Mouse (Mus musculus) embryo, embryonic 11 days (tissue): ENCODE data around the gene Ddx49.

Experiments
- DNase-seq: peaks from one replicate; pipeline ENCODE4 v3.0.0-alpha.2; 2015

The Ddx49 gene

DNA sequence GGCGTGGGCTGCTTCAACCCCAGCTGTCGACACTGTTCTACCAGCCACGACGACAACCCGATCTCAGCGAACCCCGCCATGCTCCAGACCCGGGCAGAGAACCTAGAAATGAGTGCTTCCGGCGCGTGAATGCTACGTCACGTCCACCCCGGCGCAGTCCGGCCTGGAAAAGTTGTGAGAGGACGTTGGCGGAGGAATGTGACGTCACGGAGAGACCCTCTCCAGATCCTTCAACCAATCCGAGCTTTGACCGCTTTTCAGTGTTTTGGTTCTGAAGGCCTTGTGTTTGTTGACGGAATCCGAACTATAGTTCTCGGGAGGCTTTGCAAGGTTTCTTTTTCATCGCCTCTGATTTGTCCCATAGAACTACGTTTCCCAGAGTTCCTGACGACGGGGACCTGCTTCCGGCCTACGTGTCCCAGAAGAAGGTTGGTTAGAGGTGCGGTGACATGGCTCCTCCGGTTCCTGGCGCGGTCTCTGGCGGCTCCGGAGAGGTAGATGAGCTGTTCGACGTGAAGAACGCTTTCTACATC, at the start of gene Ddx49, which contains the start of gene Cope:
Gene Ddx49, minus strand, starts transcription at position 132 of the 533 bp plus-strand sequence.
Gene Cope, plus strand, starts transcription at position 161 of the 533 bp plus-strand sequence.
- peak; percentile 95 for DNase-seq

DNA sequence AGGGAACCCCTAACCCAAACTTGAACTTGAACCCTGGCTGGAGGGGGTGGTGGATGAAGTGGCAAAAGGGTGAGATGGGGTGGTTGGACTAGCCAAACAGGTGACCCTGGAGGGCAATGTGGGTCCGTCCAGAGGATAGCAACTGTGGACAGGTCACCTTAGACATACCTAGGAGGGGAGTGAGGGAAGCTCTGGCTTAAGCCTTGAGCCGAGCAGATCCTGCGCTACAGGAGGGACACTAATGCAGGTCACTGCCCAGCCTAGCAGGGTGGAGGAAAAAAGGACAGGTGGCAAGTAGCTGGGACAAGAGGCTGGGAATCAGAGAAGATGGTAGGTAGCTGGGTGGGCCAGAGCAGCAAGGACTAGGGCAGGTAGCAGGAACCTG, 49.7 kb upstream of the Ddx49 start:
- DNase-seq: no peak

DNA sequence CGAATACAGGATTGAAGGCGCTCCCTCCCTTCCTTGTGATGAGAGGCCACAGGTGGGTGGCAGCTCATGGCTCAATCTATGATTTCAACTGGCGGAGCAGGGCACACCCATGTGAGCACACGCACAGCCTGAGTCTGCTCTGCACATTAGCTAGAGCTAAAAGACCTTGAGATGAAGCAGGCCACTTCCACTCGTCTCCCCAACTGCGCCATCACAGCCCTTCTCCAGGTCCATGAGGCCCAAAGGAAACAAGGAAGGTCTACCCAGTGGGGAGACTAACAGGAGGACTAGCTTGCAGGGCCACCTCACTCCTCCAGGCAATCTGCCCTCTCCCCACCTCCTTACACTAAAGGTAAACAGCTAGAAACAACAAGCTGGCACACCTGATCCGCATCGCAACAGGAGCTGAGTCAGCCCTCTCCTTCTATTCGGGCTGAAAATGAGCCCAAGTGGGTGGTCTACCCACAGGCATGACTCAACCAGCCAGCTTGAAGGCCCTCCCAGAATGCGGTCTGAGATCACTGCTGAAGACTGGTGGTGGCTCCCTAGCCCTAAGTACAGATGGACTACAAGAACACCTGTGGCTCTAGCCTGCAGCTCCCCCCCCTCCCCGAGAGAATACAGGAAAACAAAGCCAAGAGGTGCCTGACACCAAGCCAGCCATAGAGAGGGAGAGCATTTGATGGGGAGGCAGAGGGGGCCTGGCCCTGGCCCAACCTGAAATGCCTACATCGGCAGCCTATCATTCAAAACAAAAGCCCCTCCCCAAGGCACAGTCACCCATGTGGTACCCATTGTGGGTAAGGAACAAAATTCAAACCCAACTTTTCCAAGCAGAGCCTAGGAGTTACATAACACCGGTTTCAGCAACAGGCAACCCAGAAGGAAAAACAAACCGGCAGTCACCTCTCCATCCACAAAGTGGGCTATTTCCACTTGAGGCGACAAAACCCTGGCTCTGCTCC, 49.0 kb upstream of the Ddx49 start:
- no peak for DNase-seq

DNA sequence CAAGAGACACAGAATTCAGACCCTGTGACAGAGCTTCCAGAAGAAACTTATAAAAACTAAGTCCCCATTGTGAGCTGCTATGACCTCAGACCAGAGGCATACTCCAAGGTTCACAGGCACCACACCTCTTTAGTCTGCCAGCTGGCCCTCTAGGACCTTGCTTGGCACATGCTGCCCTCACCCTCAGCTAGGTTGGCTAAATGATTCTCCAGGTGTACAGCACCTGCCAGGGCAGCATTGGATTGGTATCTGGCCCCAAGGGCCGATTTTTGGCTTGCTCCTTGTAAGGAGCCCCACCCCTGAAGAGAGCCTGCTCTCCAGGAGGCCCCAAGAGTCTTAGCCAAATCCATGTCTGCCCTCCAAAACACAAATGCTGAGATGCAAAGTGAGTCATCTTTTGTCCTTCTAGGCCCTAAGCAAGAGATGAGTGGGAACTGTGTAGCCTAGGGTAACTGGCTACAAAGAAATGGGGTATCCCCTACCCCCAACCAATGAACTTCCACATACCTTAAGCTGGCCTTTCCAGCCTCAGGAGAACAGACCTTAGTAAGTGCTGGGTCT, 45.7 kb upstream of the Ddx49 start:
- DNase-seq: no peak

DNA sequence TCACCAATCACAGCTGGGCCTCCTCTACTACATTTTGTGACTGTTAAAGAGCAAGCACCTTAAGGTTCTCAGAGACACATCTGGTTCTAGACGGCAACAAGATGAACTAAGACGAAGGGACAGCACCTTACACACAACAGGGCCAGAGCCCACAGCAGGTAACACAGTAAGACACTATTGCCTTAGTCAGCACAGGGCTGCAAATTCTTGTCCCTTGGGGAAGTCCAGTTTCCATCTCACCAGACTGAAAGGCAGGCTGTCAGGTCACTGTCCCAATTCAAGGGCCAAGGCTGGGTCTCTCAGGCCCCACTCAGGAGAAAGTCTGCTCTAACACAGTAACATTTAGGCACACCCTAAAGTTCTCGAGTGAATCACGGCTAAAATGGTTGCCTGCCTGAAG, 45.2 kb upstream of the Ddx49 start:
- no peak for DNase-seq

DNA sequence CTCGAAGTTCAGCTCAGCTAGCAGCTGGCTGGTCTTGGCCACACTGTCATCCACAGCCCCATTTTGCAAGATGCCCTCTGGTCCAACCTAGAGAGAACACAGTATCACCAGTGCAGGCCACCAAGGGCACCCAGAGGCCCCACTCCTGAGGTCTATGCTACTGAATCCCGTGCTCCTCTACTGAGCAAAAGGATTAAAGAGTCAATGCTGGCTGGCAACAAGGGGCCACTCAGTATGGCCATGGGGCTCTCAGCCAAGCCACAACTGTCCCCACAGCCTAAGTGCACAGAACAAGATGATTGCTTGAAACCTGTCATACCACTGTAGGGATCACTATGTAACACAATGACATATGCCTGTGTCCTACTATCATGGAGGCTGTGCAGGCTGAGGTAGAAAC, 42.0 kb upstream of the Ddx49 start:
- DNase-seq: no peak

DNA sequence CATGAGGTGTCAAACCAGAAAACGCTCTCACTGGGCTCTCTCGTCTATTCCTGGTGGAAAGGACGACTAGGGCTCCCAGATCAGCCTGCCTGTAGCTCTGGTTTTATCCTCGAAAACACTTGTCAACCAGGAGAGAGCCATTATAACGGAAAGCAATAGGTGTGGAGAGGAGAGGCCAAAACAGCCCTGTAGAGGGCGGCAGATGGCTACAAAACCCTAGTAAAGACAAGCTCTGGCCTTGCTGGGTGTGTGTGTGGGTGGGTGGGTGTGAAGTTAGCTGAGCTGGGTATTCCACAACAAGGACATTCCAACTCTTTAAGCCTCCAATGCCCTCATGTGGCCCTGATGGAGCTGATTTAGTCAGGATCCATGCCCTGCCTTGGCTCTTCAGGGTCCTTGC, 41.4 kb upstream of the Ddx49 start:
- peak; percentile 56 for DNase-seq

DNA sequence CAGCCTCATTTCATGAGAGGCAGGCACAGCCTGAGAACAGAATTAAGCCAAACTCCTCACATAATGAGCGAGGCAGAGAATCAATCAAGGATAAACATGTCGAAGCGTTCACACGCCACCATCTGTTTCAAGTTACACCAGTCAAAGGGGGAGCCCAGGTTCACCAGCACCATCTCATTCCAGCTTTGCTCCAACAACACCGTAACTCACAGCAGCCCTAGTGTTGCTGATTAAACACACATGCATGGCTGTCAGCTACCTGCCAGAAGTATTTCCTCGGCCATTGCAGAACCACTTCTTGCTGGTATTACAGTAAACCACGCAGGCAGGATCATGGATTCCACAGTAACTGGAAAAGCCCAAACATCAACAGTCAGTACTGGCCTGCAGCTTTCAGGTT, 40.8 kb upstream of the Ddx49 start:
- peak; percentile 48 for DNase-seq

DNA sequence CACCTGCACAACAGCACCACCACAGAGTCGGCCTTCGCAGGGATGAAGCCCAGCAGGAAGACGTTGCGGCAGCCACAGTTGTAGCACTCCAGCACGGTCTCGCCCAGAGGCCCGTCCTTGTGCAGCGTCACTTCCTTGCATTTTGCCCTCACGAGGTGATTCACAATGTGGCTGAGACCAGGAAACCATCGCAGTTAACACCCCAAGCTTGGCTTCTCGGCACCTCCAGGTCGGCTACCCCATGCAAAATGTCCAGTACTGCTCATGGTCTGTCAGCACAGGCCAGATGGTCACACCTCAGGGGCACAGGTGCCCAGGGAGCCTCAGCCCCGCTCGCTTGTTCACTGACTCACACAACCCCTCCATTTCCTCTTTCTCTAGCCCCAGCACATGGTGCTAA, 39.7 kb upstream of the Ddx49 start:
- DNase-seq: no peak

DNA sequence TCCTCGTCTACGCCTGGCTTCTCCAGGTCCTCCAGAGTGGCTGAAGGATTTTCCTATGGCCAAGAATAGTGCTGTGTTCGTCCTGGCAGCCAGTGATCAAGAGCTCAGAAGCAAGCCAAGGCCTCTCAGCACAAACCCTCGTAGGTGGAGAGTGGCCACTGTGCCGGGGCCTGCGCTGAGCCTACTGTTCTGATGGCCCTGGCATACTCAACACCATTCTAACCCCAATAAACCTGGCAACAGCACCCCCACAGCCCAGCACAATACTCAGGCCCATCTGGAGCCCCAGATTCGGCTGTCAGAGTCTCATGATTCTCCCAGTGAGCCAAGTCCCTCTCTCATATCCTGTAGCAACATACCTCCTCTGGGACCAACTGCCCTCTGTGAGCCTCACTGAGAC, 38.4 kb upstream of the Ddx49 start:
- no peak for DNase-seq

DNA sequence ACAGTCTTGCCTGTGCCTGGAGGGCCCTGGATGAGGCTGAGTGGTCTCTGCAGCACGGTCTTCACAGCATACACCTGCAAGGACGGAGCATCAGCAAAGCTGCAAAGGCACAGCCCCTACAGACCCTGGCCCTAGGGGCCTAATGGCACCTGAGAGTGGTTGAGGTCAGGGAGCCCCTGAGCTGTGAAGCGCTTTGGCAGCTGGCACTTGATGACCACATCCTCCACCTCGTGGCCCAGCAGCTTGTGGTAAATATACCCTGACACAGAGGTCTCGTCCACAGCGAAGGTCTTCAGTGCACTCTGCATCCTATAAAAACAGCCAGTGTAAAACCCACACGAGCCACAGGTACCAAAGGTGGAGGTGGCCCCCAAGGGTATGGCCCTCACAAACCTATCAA, 36.6 kb upstream of the Ddx49 start:
- DNase-seq: no peak

DNA sequence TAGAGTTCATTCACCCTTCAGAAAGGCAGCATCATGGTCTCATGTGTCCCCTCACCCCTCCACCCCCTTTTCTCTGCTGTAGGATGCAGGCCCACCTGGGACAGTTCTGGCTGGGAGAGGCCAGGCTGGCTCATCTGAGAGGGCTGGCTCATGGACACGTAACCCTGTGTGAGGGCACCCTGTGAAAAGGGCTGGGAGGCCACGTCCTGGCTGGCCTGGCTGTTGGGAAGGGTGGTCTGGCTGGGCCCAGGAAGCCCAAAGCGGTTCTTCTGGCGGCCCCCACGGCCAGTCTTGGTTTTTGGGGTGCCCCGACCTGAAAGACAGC, 30.6 kb upstream of the Ddx49 start:
- no peak for DNase-seq

DNA sequence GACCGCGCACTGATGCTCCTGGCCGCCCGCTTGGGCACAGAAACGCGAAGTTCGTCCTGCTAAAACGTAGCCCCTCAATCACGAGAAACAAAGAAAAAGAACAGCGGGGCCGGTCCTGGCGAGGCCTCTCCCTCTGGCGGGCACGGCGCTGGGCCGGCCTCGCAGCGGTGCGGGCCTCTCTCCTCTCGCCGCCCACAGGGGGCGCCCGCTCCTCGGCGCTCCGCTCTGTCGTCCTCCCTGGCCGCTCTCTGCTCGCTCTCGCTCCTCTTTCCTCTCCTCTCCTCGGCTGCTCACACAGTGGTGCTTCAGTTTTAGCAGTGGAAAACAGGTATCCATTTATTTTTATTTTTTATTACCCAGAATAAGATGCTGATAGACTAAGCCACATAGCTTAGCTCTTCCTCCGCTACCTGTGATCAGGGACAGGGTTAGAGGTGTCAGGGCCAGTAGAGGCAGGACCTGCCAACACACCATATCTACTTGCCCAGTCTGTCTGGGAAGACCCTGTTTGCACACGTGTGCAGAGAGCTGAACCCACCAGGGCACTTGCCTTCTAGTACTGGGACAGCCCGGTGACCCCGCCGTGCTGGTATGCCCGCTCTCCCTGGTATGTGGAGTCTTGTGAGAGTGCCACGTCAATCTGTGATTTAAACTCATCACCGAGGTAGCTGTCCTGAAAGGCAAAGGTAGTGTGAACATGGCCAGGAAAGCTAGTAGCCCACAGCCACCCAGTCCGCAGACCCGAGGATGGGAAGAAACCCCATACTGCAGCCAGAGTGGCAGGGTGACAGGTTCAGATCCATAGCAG, 30.0 kb upstream of the Ddx49 start:
- peak; percentile 90 for DNase-seq

DNA sequence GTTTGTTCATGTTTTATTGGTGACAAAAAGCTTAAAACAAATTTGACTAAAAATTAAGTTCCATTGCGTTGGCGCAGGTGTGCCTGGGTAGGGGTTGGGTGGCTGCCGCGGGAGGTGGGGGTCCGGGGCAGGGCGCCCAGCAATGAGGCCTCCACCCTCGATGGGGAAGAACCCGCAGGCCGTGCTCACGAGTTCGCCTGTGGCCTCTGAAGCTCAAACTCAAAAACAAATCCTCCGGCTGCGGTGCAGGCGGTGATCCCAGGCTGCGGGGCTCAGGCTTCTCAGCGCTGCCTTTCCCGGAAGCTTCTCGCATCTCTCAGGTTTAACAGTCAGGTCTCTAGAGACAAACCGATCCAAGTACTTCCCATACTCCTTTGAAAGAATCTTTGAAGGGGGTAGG, 29.2 kb upstream of the Ddx49 start:
- peak; percentile 34 for DNase-seq

DNA sequence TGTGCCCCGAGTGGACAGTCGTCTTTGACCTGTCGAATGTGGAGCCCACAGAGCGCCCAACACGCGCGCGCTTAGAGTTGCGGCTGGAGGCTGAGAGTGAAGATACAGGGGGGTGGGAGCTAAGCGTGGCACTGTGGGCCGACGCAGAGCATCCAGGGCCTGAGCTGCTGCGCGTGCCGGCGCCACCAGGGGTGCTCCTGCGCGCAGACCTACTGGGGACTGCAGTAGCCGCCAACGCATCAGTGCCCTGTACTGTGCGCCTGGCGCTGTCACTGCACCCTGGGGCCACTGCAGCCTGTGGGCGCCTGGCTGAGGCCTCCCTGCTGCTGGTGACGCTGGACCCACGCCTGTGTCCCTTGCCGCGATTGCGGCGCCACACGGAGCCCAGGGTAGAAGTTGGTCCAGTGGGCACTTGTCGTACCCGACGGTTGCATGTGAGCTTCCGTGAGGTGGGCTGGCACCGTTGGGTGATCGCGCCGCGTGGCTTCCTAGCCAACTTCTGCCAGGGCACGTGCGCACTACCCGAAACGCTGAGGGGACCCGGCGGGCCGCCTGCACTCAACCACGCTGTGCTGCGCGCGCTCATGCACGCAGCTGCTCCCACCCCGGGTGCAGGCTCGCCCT, 28.6 kb upstream of the Ddx49 start:
- DNase-seq: peak; percentile 87

DNA sequence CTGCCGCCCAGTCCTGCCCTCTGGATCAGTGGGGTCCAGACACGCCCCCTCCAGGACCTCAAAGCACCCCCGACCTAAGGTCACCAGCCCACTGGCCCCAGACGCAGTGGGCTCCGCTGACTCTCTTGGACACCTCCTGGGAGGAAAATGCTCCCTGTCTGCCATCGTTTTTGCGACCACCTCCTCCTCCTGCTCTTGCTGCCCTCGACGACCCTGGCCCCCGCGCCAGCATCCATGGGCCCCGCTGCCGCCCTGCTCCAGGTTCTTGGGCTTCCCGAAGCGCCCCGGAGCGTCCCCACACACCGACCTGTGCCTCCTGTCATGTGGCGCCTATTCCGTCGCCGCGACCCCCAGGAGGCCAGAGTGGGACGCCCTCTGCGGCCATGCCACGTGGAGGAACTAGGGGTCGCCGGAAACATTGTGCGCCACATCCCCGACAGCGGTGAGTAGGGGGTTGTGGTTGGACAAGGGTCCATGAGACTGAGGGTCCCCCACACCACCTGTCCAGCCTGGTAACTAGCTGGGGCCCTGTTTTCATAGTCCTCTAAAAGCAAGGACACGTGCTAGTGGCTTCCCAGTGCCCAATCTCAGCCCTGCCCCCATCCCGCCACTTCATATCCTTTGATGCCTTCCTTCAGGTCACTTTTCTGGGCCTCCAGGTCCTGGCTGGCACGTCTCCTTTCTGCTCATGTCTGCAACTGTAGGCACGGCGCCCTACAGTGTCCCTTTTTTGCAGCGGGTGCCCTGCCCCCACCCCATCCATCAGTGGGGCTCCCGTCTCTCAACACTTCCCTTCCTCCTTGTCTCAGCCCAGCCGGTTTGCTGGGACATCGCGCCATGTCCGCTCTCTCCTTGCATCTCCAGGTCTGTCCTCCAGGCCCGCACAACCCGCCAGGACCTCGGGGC, 27.8 kb upstream of the Ddx49 start:
- peak; percentile 58 for DNase-seq

DNA sequence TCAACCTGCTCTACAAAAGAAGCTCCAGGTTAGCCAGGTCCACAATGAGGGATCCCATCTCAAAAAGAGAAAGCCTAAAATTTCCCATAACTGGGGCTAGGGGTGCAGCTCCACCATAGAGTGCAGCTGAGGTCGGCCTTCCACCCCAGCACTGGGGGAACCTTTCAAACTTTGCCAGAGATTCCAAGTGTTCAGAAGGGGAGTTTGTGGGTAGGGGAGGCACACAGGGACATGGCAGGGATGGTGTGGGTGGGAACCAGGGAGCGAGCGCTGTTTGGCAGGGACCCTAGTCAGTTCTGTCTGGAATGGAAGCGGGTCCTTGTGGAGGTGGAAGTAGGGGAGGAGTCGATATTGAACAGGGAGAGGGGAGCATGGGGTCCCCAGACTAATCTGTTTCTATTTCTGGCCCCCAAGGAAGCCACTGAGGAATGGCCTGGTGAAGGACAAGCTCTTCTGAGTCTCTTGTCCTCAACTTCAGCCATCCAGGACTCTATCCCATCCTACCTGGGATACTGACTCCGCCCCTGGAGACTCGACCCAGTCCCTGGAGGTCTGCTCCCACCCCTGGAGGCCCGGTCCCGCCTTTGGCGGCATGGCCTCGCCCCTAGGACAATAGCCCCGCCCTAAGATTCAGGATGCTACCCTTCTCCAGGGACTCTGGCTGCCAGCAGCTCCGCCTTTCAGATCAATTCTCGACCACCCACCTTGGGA, 27.0 kb upstream of the Ddx49 start, which contains the start of gene Gdf1:
Gene Gdf1, plus strand, starts transcription at position 694 of the 711 bp plus-strand sequence.
- DNase-seq: peak; percentile 63

DNA sequence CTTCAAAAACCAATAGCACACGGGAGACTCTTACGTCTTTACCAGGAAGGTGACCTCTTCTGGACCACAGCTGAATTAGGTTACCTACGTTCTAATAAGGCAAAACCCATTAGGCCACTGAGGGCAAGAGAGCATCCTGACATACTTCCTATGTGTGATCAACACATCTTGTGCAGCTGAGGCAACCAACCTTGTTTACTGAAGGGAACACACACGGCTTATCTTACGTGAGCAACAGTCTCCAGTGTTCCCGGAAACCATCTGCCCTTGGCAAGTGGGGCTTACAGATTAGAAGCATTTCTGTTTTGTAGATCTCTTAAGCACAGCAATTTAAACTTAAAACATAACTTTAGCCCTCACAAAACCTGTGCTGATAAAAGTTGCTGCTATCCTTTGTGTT, 25.2 kb upstream of the Ddx49 start:
- no peak for DNase-seq

DNA sequence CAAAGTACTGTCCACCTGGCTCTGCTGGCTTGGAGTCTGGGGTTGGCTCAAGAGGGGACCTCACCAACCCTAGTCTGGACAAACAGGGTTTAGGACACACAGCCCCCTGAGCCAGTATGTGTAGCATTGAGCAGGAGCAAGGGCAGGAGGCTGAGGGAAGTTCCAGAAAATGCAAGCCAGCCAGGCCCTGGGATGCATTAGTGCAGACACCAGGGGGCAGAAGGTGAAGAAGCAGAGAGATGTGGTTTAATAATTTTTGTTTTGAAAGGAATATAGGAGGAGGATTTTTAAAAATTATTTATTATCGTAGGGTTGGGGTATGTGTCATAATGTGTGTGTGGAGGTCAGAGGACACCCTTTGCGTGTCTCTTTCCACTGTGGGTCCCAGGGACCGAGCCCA, 21.4 kb upstream of the Ddx49 start:
- no peak for DNase-seq

DNA sequence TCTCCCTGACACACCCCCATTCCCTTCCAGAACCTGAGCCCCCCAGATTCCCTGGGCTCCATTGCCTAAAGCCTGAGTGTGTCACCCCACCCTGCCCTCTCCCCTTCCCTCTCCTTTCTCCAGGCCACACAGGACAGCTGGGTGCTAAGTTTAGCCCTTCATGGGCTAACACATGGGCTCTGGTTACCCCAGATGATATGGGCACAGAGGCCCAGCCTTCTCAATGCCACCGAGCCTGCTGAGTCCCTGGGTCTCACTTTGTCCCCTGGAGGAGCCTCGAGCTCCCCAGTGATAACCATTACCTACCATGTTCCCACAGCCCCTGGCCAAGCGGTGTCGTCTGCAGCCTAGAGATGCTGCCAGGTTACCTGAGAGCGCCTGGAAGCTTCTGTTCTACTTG, 15.6 kb upstream of the Ddx49 start:
- no peak for DNase-seq
